8 mouse cellular contexts compared by ENCODE assay signal in the genomic region with DNA sequence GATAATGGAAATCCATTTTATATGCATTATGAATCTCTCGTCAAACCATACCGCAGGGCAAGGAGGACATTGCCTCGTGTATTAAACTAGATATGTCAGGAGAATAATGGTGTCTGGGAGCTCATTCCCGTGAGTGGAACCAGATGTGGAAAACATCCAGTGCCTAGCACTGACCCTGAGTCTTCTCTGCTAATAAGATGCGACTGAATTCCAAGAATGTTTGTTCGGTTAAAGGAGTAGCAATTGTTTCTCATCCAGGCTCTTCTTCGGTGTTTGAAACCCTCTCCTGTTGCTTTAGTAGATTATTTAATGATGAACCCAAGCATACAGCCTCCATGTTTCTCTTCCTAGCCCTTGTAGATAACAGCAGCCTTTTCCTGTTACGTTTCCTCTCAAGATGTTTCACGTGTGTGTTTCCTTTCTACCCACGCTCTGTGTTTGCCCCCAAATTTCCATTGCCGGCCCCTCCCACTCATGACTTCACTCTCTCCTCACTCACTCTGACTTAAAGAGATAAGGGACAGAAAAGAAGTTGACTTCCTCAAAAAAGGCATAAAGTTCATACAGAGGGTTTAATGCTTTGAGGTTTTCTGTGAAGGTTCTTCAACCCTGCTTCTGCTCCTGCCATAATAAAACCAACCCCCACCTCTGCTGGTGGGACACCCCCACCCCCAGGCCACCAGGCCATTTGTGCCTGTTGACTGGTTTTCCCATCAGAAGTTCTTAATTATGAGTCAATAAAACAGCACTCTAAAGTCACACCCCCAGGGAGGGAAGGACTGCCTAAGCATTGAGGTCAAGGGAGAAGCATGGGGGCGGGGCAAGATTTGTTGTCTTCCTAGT.
DNase-seq lines count a peak whose midpoint lies in the region; ATAC-seq and TF ChIP-seq lines count a peak whose summit lies in the region.

No protein-coding gene starts in this region.

- peak; percentile 85 for TF ChIP-seq EP300 in heart, postnatal 0 days (IDR thresholded peaks at IDR 0.05; ENCODE audit: low read depth)

- peak; percentile 79 for DNase-seq in CD4-positive, CD25-positive, alpha-beta regulatory T cell, adult 2 months (ENCODE audit: low read depth, low spot score)
- DNase-seq in heart, postnatal 0 days (ENCODE audit: low spot score) = peak; percentile 68
- peak; percentile 79 to 87 for DNase-seq in spleen, adult 2 months (ENCODE audit: low read depth in 1 of 2, low spot score in 2 of 2)
- DNase-seq in frontal cortex, postnatal 14 days (ENCODE audit: low spot score in 2 of 2) = no peak
- DNase-seq in adrenal gland, adult 18-20 months (ENCODE audit: low spot score in 2 of 2) = no peak
- no peak for DNase-seq in gastrocnemius, adult 8-10 months (ENCODE audit: low spot score in 2 of 2)

- peak; percentile 47 for ATAC-seq in heart, postnatal 0 days (ENCODE audit: insufficient read depth, low read depth)
- peak; percentile 72 for ATAC-seq in liver, embryonic 12.5 days

- H3K4me3 ChIP-seq in brown adipose tissue, adult 24 weeks (ENCODE audit: insufficient read depth, low read depth, low read length) = no peak overlapping the region
- no peak overlapping the region for H3K4me3 ChIP-seq in heart, postnatal 0 days (ENCODE audit: low read depth, low read length)
- H3K4me3 ChIP-seq in liver, embryonic 12.5 days = no peak overlapping the region
- H3K4me3 ChIP-seq in spleen, adult 2 months (ENCODE audit: extremely low read depth, insufficient read depth, insufficient read length) = no peak overlapping the region

- 0 out of 2 replicates have a peak overlapping the region, but pooled peaks have one; percentile 5 for H3K4me2 ChIP-seq in heart, postnatal 0 days (ENCODE audit: low read depth, low read length)
- peak overlapping the region; percentile 53 for H3K4me2 ChIP-seq in liver, embryonic 12.5 days

- TF ChIP-seq CTCF in heart, postnatal 0 days (IDR thresholded peaks at IDR 0.05; ENCODE audit: low read depth) = no peak
- no peak for TF ChIP-seq CTCF in spleen, adult 2 months (IDR thresholded peaks at IDR 0.05; ENCODE audit: extremely low read depth, insufficient read depth, insufficient read length, insufficient replicate concordance)

- H3K9ac ChIP-seq in heart, postnatal 0 days (replicated peaks; ENCODE audit: low read depth, low read length) = no peak overlapping the region
- H3K9ac ChIP-seq in liver, embryonic 12.5 days = 0 out of 2 replicates have a peak overlapping the region, but pooled peaks have one; percentile 22

- no peak for TF ChIP-seq POLR2A in spleen, adult 2 months (IDR thresholded peaks at IDR 0.05; ENCODE audit: low read depth, low read length)

- WGBS in heart, postnatal 0 days = 38% methylated on average over 12 of the region's 12 CpGs
- WGBS in liver, embryonic 12.5 days (ENCODE audit: insufficient replicate concordance) = 13% methylated on average over 12 of the region's 12 CpGs
- 23% methylated on average over 12 of the region's 12 CpGs for WGBS in spleen, adult 2 months

- H3K4me1 ChIP-seq in brown adipose tissue, adult 24 weeks (ENCODE audit: control insufficient read depth, insufficient read depth, insufficient read length, low read length) = peaks cover 5% of the 10 kb centered on the region; the same call in 1 of the 2 replicates
- no peaks in the 10 kb centered on the region for H3K4me1 ChIP-seq in heart, postnatal 0 days (ENCODE audit: control insufficient read depth, insufficient read depth)
- peaks cover 34% of the 10 kb centered on the region for H3K4me1 ChIP-seq in liver, embryonic 12.5 days
- H3K4me1 ChIP-seq in spleen, adult 2 months (ENCODE audit: control insufficient read depth, insufficient read depth, insufficient read length) = peaks cover 23% of the 10 kb centered on the region; the same call in 1 of the 2 replicates

- H3K36me3 ChIP-seq in heart, postnatal 0 days (replicated peaks; ENCODE audit: control insufficient read depth, insufficient read depth, low read length) = no peaks in the 10 kb centered on the region
- H3K36me3 ChIP-seq in liver, embryonic 12.5 days = no peaks in the 10 kb centered on the region
- H3K36me3 ChIP-seq in spleen, adult 2 months (ENCODE audit: control insufficient read depth, insufficient read depth, low read length) = no peaks in the 10 kb centered on the region

- no peaks in the 10 kb centered on the region for H3K9me3 ChIP-seq in heart, postnatal 0 days (replicated peaks; ENCODE audit: control insufficient read depth, low read length)
- H3K9me3 ChIP-seq in liver, embryonic 12.5 days (replicated peaks) = no peaks in the 10 kb centered on the region

- H3K27ac ChIP-seq in brown adipose tissue, adult 24 weeks (replicated peaks; ENCODE audit: low read depth, low read length) = 0 out of 2 replicates have a peak overlapping the region, but pooled peaks have one; percentile 47
- peak overlapping the region; percentile 66 for H3K27ac ChIP-seq in heart, postnatal 0 days (ENCODE audit: low read depth)
- peak overlapping the region; percentile 64; the same call in 1 of the 2 replicates for H3K27ac ChIP-seq in liver, embryonic 12.5 days
- peak overlapping the region; percentile 83 for H3K27ac ChIP-seq in spleen, adult 2 months (ENCODE audit: insufficient read depth, low read length)

- H3K27me3 ChIP-seq in heart, postnatal 0 days (ENCODE audit: control insufficient read depth, insufficient read depth, low read length) = no peaks in the 10 kb centered on the region
- H3K27me3 ChIP-seq in liver, embryonic 12.5 days (replicated peaks) = no peaks in the 10 kb centered on the region
- no peaks in the 10 kb centered on the region for H3K27me3 ChIP-seq in spleen, adult 2 months (ENCODE audit: control insufficient read depth, insufficient read depth, low read length)

Comparison
In these comparisons a context has a peak if more than half of its experiments do, and no peak if none do; other contexts are left out.
1. DNase-seq: peak in CD4-positive, CD25-positive, alpha-beta regulatory T cell, adult 2 months (single experiment), heart, postnatal 0 days (single experiment) and spleen, adult 2 months (2 of 2); none in frontal cortex, postnatal 14 days (0 of 2), adrenal gland, adult 18-20 months (0 of 2) and gastrocnemius, adult 8-10 months (0 of 2).
2. Peak in every context shown above with its lines, with median percentiles within 50 percentile points of each other: H3K27ac ChIP-seq.